Mouse (Mus musculus): Measurements from ENCODE around the gene Sfxn3.

- TF ChIP-seq GATA1 (IDR thresholded peaks at IDR 0.05; ENCODE audit: low read length): no peak
- TF ChIP-seq TAL1 (IDR thresholded peaks at IDR 0.05; ENCODE audit: low read length): no peak
These were observed 34.0 kb downstream of the Sfxn3 start for GRCm38 (mm10) chr19:45081279-45081678.
